Mouse (Mus musculus): ENCODE data around the gene Cryba1. TPM values are rescaled to one million over a fixed set of nuclear protein-coding genes. Genes with fewer than 3 reads are reported as not detected.
"Not testable (repeated sequence)": the region's sequence is repeated elsewhere in the genome, so short reads cannot be mapped to it uniquely, and the experiment has no call there.

Gene Cryba1
- polyA plus RNA-seq, 1 experiment from 2014 or later, result 0.38 TPM

DNA sequence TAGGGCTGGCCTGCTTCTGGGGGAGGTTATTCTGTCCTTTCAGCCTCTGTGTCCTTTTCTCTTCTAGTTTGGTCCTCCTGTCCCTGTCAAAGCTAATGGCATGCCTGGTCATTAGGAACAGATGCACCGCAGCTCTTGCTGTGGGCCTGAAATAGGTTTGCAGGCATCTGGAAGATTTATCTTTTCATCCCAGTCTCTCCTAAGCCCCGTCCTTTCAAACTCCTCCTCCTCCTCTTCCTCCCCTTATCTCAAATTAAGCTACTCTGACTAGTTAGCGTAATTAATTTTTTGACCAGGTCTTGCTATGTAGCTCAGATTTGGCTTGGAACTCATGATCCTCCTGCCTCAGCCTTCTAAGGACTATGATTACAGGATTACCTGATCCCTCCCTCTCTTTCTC lies 28.4 kb upstream of the Cryba1 start:
- H3K27ac ChIP-seq (replicated peaks), result no peak overlapping the region
- H3K4me2 ChIP-seq (replicated peaks), result no peak overlapping the region
- H3K27me3 ChIP-seq, result no peaks in the 10 kb centered on the region
- no peaks in the 10 kb centered on the region for H3K9me3 ChIP-seq
- ATAC-seq (replicated peaks), result no peak
- H3K36me3 ChIP-seq, result no peaks in the 10 kb centered on the region
- 68% methylated on average over 3 of the region's 3 CpGs for WGBS
- no peak overlapping the region for H3K4me3 ChIP-seq
- no peaks in the 10 kb centered on the region for H3K4me1 ChIP-seq
- no peak overlapping the region for H3K9ac ChIP-seq (replicated peaks)

GRCm38 (mm10) chr11:77752525-77752924 lies 27.4 kb upstream of the Cryba1 start:
- Histone ChIP-seq H3K27me3 (no peaks in the 10 kb centered on the region), H3K36me3 (no peaks in the 10 kb centered on the region), H3K9ac (replicated peaks) (no peak overlapping the region), H3K4me3 (no peak overlapping the region), H3K9me3 (no peaks in the 10 kb centered on the region), H3K4me2 (replicated peaks) (no peak overlapping the region), H3K27ac (replicated peaks) (no peak overlapping the region), H3K4me1 (no peaks in the 10 kb centered on the region)
- ATAC-seq (replicated peaks), result no peak
- WGBS, result 83% methylated on average over 5 of the region's 5 CpGs

DNA sequence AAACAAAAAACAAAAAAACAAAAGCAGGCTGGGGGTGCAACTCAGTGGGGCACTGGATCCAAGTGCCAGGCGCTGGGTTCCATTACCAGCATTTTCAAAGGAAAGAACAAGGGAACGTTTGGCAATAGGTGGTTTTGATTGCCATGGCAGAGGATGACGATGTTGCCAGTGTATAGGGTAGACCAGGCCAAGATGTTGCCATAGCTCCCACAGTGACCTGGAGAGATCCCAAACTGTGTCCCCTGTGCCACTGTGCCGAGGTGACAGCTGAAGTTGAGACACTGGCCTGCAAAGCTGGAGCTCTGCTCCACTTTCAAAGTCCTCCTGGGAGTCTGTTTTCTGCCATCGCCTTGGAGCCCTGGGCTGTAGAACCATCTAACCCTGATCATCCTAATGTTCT lies 23.9 kb upstream of the Cryba1 start:
- 69% methylated on average over 5 of the region's 5 CpGs for WGBS
- ATAC-seq (replicated peaks), result no peak
- Histone ChIP-seq H3K27me3 (no peaks in the 10 kb centered on the region), H3K4me2 (replicated peaks) (no peak overlapping the region), H3K36me3 (no peaks in the 10 kb centered on the region), H3K4me1 (no peaks in the 10 kb centered on the region), H3K4me3 (no peak overlapping the region), H3K9me3 (no peaks in the 10 kb centered on the region), H3K9ac (replicated peaks) (no peak overlapping the region), H3K27ac (replicated peaks) (no peak overlapping the region)

- not testable (repeated sequence) for H3K4me3 ChIP-seq; H3K27me3 ChIP-seq; H3K36me3 ChIP-seq; H3K4me1 ChIP-seq; H3K9ac ChIP-seq (replicated peaks); H3K27ac ChIP-seq (replicated peaks); H3K4me2 ChIP-seq (replicated peaks); ATAC-seq (replicated peaks); H3K9me3 ChIP-seq
- WGBS, result 97% methylated on average over 13 of the region's 15 CpGs
Observed at GRCm38 (mm10) chr11:77747103-77747502, 22.0 kb upstream of the Cryba1 start.

- ATAC-seq (replicated peaks), result no peak
- H3K4me3 ChIP-seq, result no peak overlapping the region
- no peak overlapping the region for H3K9ac ChIP-seq (replicated peaks)
- no peaks in the 10 kb centered on the region for H3K27me3 ChIP-seq
- H3K36me3 ChIP-seq, result no peaks in the 10 kb centered on the region
- 91% methylated on average over 4 of the region's 4 CpGs for WGBS
- H3K9me3 ChIP-seq, result no peaks in the 10 kb centered on the region
- no peak overlapping the region for H3K27ac ChIP-seq (replicated peaks)
- no peak overlapping the region for H3K4me2 ChIP-seq (replicated peaks)
- H3K4me1 ChIP-seq, result no peaks in the 10 kb centered on the region
Observed at GRCm38 (mm10) chr11:77746652-77747051, 21.6 kb upstream of the Cryba1 start.

- Histone ChIP-seq H3K4me2 (replicated peaks) (no peak overlapping the region), H3K36me3 (no peaks in the 10 kb centered on the region), H3K9ac (replicated peaks) (no peak overlapping the region), H3K27me3 (no peaks in the 10 kb centered on the region), H3K27ac (replicated peaks) (no peak overlapping the region), H3K9me3 (no peaks in the 10 kb centered on the region), H3K4me3 (no peak overlapping the region), H3K4me1 (no peaks in the 10 kb centered on the region)
- 38% methylated on average over 6 of the region's 6 CpGs for WGBS
- ATAC-seq (replicated peaks), result no peak
Observed at GRCm38 (mm10) chr11:77743966-77744365, 18.9 kb upstream of the Cryba1 start.

- H3K9ac ChIP-seq (replicated peaks), result no peak overlapping the region
- H3K4me2 ChIP-seq (replicated peaks), result no peak overlapping the region
- no peak overlapping the region for H3K27ac ChIP-seq (replicated peaks)
- H3K4me3 ChIP-seq, result no peak overlapping the region
- 49% methylated on average over 7 of the region's 7 CpGs for WGBS
- H3K4me1 ChIP-seq, result no peaks in the 10 kb centered on the region
- no peaks in the 10 kb centered on the region for H3K36me3 ChIP-seq
- no peak for ATAC-seq (replicated peaks)
- no peaks in the 10 kb centered on the region for H3K9me3 ChIP-seq
- no peaks in the 10 kb centered on the region for H3K27me3 ChIP-seq
Observed at GRCm38 (mm10) chr11:77738555-77738954, 13.5 kb upstream of the Cryba1 start.

DNA sequence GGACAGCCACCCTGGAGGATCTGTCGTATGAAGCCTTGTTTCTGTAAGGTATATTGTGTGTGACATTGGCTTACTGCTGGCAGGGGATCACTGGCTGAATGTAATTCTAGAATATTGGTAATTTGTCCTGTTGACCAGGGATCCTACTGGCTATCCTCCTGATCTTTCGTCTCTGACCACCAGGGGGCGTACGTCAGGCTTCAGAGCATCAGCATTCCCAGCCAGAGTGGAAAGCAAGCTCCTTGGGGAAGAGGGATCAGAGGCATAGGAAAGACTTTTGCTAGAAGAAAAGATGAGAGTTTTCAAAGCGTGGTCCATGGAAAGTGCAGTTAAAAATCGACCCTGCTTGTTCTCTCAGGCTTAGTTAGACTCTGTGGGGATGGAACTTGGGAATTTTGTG lies 12.2 kb upstream of the Cryba1 start:
- Histone ChIP-seq H3K4me1 (no peaks in the 10 kb centered on the region), H3K9me3 (no peaks in the 10 kb centered on the region), H3K36me3 (no peaks in the 10 kb centered on the region), H3K4me2 (replicated peaks) (no peak overlapping the region), H3K27me3 (no peaks in the 10 kb centered on the region), H3K9ac (replicated peaks) (no peak overlapping the region), H3K4me3 (no peak overlapping the region), H3K27ac (replicated peaks) (no peak overlapping the region)
- no peak for ATAC-seq (replicated peaks)
- 2% methylated on average over 6 of the region's 6 CpGs for WGBS

DNA sequence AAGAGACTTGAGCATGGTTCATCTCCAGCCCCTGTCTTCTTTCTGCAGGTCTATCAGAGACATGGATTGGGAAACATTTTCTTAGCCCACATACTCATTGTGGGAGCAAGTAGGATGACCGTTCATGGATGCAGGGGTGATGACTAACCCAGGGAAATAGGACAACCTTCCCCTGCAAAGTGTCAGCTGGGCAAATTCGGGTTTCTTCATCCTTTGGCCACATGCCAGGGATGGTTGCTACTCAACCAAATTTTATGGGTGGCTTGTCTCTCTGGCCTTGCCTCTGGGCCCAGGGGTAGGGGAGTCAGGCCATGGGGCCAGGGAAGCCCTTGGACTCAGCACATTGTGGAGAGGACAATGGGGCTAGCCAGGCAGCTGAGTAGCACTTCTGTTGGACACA lies 3.5 kb upstream of the Cryba1 start:
- Histone ChIP-seq H3K27me3 (no peaks in the 10 kb centered on the region), H3K4me3 (no peak overlapping the region), H3K36me3 (no peaks in the 10 kb centered on the region), H3K4me1 (no peaks in the 10 kb centered on the region), H3K4me2 (replicated peaks) (no peak overlapping the region), H3K27ac (replicated peaks) (no peak overlapping the region), H3K9ac (replicated peaks) (no peak overlapping the region), H3K9me3 (no peaks in the 10 kb centered on the region)
- ATAC-seq (replicated peaks), result no peak
- 59% methylated on average over 2 of the region's 2 CpGs for WGBS

DNA sequence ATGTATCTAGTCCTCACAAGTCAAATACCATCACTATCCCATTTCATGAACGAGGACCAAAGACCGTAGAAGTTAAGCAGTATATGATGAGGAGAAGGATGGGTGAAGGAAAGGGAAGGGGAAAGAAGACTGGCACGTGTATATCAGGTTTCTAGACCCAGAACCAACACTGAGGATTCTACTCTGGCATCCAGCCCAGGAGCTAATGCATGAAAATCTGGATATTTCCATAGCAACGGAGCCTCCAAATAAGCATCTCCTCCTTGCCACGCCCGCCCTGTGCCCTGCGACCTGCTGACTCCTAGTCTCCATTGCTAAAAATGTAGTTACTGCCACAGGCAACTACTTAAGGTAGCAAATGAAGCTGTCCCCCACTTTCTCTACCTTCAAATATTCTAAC lies 317 bp downstream of the Cryba1 start:
- Histone ChIP-seq H3K4me1 (no peaks in the 10 kb centered on the region), H3K9ac (replicated peaks) (no peak overlapping the region), H3K27me3 (no peaks in the 10 kb centered on the region), H3K4me2 (replicated peaks) (no peak overlapping the region), H3K36me3 (no peaks in the 10 kb centered on the region), H3K9me3 (no peaks in the 10 kb centered on the region), H3K27ac (replicated peaks) (no peak overlapping the region), H3K4me3 (no peak overlapping the region)
- WGBS, result 71% methylated on average over 7 of the region's 7 CpGs
- no peak for ATAC-seq (replicated peaks)

DNA sequence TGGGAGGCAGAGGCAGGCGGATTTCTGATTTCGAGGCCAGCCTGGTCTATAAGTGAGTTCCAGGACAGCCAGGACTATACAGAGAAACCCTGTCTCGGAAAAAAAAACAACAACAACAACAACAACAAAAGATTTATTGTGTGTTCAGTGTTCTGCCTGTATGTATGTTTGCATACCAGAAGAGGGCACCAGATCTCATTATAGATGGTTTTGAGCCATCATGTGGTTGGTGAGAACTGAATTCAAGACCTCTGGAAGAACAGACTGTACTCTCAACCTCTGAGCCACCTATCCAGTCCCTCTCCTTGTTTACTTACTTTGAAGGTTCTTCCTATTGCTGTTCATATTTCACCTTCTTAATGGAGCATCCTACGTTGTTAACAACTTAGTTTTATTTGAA lies 3.7 kb downstream of the Cryba1 start:
- H3K4me2 ChIP-seq (replicated peaks), result no peak overlapping the region
- H3K4me3 ChIP-seq, result no peak overlapping the region
- WGBS, result 95% methylated on average over 4 of the region's 4 CpGs

DNA sequence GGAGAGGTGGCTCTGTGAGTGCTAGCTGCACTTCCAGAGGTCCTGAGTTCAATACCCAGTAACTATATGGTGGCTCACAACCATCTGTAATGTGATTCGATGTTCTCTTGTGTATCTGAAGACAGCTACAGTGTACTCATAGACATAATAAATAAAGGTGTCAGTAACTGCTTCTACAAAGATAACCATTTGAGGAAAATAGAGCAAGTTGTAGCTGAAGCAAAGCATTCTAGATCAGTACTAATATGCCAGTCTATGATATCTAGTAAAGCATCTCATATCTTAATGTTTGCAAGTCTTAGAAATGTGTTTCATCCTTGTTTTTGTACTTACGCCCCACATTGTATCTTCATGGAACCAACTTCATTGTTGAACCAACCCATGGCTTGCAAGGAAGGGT lies 6.0 kb downstream of the Cryba1 start:
- H3K4me2 ChIP-seq (replicated peaks), result no peak overlapping the region
- 97% methylated on average over 2 of the region's 2 CpGs for WGBS
- no peaks in the 10 kb centered on the region for H3K9me3 ChIP-seq
- no peaks in the 10 kb centered on the region for H3K4me1 ChIP-seq
- H3K9ac ChIP-seq (replicated peaks), result no peak overlapping the region
- H3K27ac ChIP-seq (replicated peaks), result no peak overlapping the region
- no peaks in the 10 kb centered on the region for H3K36me3 ChIP-seq
- H3K27me3 ChIP-seq, result no peaks in the 10 kb centered on the region
- no peak for ATAC-seq (replicated peaks)
- no peak overlapping the region for H3K4me3 ChIP-seq

More for the DNA sequence above, 3.7 kb downstream of the Cryba1 start:
- Histone ChIP-seq H3K27me3 (no peaks in the 10 kb centered on the region), H3K9me3 (no peaks in the 10 kb centered on the region), H3K9ac (replicated peaks) (no peak overlapping the region), H3K27ac (replicated peaks) (no peak overlapping the region), H3K36me3 (no peaks in the 10 kb centered on the region), H3K4me1 (no peaks in the 10 kb centered on the region)
- no peak for ATAC-seq (replicated peaks)

DNA sequence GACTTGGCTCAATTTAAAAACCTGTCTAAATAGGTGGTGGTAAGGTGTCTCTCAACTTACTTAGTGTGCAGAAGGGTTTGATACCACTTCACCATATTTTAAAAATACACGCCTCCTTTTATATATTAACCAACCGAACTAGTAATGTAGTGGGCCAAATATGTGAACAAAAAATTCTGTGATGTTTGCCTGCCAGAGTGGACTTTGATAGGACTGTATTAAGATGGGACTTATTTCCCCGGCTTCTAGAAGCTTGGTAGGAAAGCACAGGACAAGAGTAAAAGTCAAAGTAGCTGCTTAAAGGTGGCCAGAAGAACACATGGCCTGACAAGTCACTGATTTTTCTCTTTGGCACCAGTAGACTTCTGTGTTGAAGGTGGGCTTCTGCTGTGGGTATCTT lies 11.3 kb downstream of the Cryba1 start:
- H3K4me1 ChIP-seq, result no peaks in the 10 kb centered on the region
- 96% methylated on average over 3 of the region's 3 CpGs for WGBS
- ATAC-seq (replicated peaks), result no peak

More for the DNA sequence above, 11.3 kb downstream of the Cryba1 start:
- H3K27me3 ChIP-seq, result no peaks in the 10 kb centered on the region
- no peak overlapping the region for H3K9ac ChIP-seq (replicated peaks)
- H3K9me3 ChIP-seq, result no peaks in the 10 kb centered on the region
- H3K36me3 ChIP-seq, result peaks cover 2% of the 10 kb centered on the region; the same call in 1 of the 2 replicates
- no peak overlapping the region for H3K4me3 ChIP-seq
- H3K4me2 ChIP-seq (replicated peaks), result no peak overlapping the region
- no peak overlapping the region for H3K27ac ChIP-seq (replicated peaks)

Data from forebrain, embryonic 15.5 days (tissue).